Mouse (Mus musculus): Measurements from ENCODE around the gene 4930505A04Rik.
"Not testable (repeated sequence)": the region's sequence is repeated elsewhere in the genome, so short reads cannot be mapped to it uniquely, and the experiment has no call there.

Gene 4930505A04Rik

DNA sequence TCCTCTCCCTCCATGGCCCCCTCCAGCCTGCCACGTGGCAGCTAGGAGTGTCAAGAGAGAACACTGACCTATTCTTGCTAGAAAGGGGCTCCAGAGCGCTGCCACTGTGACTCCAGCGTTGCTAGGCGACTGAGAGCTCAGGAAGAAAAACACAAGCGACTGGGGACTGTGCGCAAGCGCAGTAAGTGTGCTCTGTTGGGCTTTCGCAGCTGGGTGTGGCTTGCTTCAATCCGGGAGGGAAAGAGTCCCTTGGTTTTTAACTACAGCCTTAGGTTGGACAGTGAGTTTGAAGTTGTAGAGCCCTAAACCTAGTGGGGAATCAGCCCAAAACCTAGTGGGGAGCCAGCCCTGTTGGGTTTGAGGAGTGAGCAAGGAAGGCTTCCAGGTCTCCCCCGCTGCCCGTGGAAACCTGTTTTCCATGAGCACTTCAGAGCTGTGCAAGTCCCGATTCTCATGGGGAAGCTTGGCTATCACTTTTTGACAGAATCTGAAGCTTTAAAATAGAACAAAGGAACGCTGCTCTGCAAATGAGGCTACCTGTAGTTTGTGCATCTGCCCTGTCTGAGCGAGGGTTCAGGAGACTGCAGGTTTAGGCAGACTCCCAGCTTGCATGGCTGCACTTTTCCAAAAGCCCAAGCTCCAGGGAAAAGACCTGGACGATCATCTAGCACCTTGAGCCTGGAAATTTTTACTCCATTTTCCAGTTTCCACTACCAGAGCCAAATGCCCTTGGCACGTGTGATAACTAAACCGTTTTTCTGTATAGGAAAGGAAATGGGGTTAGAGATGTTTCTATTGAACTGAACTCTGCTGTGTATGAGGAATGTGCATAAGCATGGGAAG lies at the start of gene 4930505A04Rik:
4930505A04Rik (minus strand) TSS at position 77 of the 843 bp plus-strand sequence.
- DNase-seq (ENCODE audit: extremely low spot score): peak; percentile 84

DNA sequence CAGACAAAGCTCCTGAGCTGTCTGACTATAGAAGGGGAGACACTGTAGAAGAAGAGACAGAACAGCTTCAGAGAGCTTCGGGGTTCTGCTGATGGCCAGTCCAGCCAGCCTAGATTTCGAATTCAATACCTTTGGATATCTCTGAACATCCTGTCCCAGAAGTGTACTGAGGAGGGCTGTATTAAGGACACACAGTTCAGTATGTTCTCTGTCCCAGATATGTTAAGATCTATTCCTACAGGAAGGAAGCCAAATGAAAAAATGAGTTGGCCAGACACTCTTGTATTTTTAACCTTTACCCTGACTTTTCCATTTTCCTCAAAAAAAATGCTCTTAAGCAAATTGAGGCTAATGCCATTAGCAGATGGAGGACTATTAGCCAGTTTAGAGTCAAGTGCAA lies 45.5 kb upstream of the 4930505A04Rik start:
- DNase-seq (ENCODE audit: extremely low spot score): no peak

DNA sequence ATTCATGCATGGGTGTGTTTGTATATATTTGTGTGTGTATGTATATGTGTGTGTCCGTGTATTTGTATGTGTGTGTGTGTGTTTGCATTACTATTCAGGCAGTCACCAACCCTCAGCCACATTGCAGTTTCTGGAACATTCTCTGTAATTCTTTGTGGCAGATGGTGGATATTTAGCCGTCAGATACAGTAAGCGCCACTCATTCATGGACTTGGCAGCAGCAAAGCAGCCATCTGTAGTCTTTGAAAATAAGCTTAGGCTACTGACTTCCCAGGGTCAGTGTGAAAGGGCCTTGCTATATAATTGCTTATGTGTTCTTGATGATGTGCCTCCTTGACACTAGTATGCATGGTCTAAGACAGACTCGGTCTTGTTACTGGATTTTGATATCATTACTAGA lies 36.6 kb upstream of the 4930505A04Rik start:
- DNase-seq (ENCODE audit: extremely low spot score): no peak

DNA sequence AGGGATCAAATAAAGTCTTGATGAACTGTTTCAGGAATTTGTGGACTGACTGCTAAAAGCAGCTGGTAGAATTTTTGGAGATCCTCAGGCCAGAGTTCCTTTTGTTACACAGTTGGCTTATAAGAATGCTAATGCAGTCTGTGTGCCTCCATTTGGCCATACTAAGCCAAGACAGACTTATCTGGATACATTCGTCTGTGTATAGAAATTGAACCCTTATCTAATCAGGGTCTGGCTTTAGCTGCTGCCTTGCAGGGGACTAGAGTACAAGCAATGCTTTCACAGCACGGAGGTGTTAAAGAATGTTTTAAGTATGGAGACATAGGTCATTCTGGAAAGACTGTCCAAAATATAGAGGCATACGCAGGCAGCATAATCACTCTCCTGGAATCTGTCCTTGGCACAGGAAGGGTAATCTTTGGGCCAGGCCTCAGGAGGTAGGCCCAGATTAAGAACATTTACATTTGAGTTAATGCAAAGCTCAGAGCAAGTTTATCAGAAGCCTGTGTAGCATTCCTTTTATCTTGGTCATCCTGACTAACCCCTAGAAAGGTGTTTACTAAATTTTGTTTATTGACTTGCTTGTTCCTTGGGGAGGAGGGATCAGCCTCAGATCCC lies 27.2 kb upstream of the 4930505A04Rik start:
- DNase-seq (ENCODE audit: extremely low spot score): no peak

DNA sequence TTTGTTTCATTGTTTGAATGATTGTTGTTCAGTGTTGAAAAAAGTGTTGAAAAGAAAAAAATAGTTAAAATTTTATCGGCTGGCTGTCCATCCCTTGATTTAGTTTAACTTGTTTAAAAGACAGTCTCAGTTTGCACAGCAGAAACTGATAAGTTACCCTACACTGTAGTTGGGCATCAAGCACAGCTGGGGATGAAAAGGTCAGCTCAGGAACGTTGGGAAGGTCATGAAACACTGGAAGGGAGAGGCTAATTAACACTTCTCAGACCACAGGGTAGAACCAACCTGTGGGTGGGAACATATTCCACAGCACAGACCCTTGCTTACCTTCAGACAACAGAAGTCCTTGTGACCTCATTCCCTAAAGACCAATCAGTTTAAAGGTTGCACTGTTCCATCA lies 25.5 kb upstream of the 4930505A04Rik start:
- no peak for DNase-seq (ENCODE audit: extremely low spot score)

DNA sequence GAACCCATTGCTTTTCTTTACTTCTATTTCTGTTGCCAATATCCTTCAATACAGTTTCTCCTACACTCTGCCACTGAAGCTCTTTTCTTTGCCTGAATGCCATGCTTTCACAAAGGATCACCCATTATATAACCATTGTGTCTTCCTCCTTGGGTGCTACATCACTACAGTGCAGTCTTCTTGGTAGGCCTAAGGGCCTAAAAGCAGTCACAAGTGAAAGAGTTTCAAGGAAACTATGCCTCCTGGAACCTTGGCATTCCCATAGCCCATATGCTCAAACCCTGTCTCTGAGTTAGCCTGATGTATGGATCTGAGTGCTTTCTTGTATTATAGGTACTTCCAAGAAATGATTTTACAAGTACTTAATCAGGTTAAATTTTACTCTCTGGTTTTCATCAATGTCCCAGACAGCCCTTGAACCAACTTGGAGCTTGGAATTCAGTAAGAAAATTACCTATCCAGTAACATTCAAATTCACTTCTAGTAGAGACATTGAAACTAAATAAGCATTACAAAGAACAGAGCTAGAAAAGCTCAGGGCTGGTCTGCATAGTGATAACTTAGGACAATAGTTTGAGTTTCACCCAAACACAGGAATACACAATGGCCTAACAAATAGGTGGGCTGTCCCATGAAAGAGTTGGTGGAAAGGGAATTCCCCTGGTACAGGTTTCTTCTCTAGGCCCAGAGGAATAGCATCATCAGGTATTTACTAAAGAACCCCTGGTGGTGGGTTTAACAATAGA lies 20.1 kb upstream of the 4930505A04Rik start:
- DNase-seq (ENCODE audit: extremely low spot score): no peak

DNA sequence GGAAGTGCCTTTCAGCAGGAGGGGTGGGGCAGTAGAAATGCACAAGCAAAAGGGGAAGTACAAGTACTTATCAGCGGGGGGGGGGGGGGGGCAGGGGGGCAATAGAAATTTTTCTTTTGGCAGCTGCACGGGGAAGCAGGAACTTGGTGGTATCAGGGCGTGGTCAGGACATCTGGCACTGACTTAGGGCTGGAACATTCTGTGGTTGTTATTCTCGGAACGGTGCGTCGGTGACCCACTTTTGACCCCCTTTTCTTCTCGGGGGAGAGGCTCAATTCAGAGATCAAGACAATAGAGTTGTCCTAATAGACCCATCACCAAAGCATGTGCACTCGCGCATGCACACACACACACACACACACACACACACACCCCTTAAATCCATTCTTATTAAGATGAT lies 16.6 kb upstream of the 4930505A04Rik start:
- DNase-seq (ENCODE audit: extremely low spot score): no peak

DNA sequence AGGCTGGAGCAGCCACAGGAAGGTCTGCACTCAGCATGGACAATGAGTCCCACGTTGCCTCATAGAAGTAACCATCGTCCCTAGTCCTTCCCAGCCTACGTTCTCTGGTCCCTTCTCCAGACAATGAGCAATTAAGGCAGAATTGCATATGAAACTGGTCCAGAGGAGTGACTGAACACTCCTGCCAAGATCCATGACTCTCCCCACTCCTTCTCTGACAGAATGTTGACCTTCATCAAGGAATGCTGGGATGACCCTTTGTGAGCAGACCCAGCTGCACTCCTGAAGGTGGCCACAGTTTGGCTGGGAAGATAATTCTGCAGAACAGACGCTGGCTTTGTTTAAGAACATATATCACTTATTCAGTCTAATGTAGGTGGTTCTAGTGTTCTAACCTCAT lies 11.7 kb upstream of the 4930505A04Rik start:
- no peak for DNase-seq (ENCODE audit: extremely low spot score)

DNA sequence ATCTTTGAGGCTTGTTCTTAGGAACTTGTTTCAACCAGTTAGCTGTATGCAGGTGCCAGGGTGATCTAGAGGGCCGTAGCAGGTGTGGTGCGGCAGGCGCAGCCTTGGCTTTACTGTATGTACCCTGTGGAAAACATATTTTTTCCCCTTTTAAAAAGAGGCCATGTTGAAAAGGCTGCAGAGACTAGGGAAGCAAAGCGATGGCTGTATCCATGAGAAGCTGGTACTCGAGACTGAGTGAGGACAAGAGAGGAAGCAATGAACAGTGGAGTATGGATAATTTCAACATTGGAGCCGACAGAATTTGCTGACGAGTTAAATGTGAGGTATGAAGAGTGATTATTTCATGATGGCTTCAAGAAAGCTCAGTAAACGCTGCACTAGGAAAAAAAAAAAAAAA lies 440 bp downstream of the 4930505A04Rik start:
- no peak for DNase-seq (ENCODE audit: extremely low spot score)

DNA sequence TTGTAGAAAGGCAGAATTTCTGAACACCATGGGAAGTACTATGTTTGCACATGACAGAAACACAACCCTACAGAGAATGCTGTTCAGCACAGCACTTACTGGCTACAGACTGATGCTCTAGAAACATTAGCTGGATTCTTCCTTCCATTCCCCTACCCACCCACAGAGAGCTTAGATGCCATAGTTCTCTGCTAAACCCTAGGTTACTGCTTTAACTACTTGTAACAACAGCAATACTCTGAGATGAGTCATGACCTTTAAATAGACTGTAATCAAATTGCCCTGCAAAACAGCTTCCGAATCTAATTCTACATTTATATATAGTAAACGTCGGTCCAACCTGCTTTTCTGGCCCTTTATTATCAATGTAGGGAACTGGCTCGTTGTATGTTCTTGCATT lies 17.3 kb downstream of the 4930505A04Rik start:
- no peak for DNase-seq (ENCODE audit: extremely low spot score)

DNA sequence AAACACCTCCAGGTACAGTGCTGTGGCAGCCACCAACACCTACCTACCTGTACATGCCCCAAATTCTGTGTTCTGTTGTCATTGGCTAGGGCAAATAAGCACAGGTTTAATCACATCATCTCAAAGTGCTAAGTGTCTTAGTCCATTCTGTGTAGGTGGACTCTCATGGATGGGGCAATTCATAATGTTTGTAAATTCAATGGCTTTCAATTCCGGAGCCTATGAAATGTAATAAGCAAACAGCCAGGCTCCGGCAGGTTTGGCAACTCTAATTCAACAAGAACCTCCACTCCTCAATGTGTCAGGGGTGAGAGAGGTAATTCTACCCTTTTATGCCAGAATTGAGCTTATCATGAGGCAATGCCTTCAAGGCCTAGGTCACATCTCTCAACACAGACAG lies 23.5 kb downstream of the 4930505A04Rik start:
- no peak for DNase-seq (ENCODE audit: extremely low spot score)

DNA sequence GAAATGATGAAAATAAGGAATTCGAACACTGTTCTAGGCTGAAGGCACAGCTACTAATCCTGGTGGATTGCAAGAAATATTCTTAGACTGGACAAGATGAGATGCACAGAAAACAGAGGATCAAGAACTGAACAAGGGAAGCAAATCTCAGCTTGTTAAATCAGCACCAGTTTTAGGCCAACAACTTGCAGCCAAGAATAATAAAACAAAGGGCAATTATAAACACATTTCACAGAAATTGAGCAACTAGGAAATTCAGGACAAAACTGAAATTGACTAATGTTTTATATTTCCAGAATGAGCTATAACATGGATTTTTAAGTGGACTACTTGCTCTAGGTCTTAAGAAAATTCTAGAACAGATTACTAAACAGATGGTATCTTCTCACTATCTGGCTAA lies 24.1 kb downstream of the 4930505A04Rik start:
- DNase-seq (ENCODE audit: extremely low spot score): no peak

DNA sequence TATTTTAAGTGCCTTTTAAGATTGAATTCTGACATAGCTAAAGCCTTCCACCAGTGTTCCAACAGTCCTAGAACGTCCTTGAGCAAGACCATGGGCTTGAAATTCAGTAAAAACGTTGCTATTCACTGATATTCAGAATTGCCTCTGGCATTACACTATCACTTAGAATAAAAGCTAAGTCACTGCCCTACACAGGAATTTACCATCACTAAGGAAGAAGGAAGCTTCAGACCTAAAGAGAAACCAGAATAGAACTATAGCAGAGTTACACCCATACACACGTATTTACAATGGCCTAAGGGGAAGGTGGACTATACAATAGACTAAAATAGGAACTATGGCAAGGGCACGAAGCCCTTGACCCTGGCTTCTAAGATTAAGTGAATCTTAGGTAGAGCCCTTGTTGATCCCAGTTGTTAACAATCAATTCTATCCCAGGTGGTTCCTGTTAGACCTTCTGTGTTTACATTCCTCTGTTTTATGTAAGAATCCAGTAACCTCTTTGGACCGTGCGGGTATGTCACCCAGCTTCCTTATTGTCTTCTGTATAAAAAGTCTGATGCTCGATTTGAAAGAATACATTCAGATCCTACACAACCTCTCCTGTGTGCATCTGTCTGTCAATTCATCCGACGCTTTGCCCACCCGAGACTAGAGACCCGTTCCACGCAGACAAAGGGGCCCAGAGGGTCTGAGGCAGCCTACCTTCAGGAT lies 27.3 kb downstream of the 4930505A04Rik start:
- DNase-seq (ENCODE audit: extremely low spot score): not testable (repeated sequence)

DNA sequence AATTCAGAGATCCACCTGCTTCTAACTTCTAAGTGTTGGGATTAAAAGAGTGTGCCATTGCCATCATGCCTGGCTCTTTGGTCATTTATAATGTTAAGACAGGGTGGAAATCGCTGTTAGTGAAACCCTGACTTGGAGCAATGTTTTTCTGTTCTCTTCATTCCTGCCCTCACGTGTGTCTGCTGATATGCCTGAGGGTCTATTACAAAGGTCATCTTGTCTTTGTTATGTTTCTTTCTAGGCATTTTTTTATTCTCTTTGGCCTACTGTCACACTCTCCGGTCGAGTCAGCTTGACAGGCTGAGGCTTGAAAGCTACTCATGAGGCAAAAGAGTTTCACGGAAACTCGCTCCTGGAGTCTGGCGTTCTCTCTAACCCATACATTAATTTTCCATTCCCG lies 27.9 kb downstream of the 4930505A04Rik start:
- DNase-seq (ENCODE audit: extremely low spot score): no peak

DNA sequence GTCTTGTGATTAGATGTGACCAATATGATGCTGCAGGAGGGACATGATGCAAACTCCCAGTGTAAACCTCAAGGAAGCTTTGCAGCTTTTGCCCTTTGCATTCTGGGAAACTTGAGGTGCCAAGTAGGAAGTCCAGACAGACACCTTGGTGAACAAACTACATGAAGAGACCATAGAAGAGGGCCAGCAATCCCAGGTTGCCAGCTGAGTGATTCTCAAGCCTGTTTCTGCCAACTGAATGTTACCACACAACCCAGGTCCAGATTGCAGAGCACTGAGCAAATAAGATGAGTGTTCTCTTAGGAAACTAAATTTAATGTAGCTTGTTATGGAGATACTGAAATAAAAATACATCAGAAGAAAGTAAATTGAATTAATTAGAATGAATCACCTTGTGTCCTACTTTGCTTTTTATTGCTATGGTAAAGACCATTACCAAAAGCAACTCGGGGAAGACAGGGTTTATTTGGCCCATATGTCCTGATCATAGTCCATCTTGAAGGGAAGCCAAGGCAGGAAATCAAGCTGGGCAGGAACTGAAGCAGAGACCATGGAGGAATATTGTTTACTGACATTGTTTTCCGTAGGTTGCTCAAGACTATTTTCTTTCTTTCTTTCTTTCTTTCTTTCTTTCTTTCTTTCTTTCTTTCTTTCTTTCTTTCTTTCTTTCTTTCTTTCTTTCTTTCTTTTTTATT lies 38.2 kb downstream of the 4930505A04Rik start:
- DNase-seq (ENCODE audit: extremely low spot score): no peak

DNA sequence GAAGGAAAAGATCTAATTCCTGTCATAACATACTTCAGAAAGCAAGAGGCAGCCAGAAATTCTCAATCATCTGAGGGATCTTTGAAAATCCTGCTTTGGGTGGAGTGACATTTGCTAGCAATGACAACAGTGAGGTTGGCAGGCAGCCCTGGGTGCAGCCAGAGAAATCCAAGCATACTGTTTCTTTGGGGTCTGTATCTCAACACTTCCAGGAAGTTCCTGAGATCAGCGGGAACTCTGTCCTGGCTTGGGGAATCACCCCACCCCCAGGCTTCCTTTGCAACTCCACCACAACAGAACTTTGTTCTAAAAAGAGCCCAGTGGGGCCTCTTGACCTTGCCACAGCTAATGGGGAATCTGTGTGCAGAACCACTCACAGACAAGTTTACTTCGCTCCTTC lies 66.0 kb downstream of the 4930505A04Rik start:
- DNase-seq (ENCODE audit: extremely low spot score): peak; percentile 10

DNA sequence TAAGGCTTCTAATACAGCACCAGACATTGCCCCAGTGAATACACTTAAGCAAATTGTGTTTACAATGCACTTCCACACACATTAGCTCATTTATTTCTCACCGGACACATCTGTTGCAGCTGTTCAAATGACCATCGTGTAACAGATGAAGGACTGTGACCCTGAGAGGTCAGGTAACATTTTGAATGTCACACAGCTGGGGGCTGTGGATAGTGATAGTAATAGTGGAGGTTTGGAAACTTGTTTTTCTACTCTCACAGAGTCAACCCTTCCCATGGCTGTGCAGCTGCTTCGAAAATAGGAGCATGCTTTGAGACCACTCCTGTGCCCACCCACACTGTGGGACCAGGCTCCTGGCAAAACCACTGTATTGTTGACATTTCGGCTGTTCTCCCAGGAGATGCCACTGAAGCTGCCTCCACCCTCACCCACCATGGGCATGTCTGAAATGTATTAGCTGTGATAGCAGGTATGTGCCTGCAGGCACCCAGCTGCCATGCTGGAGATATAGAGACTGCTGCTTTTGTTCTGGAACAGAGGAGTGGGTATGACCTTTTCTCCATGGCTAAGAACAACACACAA lies 66.9 kb downstream of the 4930505A04Rik start:
- peak; percentile 11 for DNase-seq (ENCODE audit: extremely low spot score)

DNA sequence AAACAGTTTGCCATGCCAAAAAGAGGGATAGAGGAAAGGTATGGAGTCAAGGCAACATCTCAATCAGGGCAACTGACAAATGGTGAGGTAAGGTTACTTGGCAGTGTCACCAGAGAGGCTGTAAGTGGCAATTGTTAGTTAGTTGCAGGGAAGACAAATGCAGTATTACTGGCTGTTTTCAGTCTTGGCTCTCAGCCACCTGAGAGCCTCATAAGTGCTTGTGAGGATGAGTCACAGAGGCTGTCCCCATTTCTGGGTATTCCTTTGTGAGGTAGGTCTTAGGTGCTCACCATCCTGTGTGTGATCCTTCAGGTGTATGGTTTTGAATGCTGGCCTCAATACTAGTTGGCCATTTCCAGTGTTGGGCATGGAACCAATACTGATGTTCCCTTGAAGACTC lies 77.3 kb downstream of the 4930505A04Rik start:
- no peak for DNase-seq (ENCODE audit: extremely low spot score)

DNA sequence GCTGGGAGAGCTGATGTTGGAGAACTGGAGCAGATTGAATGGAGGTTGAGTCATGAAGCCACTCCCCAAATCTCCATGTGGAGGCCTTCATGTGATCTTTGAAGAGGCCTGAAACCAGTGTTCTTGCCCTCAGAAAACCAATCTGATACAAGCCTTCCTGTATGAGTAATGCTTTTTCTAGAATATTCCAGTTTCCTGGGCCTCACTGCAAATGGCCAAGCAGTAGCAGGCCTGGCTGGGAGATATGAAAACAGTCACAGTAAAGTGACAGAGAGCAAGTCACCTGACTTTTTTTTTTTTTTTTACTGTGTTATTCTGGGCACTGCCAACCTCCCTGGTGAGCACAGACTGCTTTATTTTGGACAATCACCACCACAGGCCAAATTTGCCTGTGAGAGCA lies 88.6 kb downstream of the 4930505A04Rik start:
- no peak for DNase-seq (ENCODE audit: extremely low spot score)

Data from embryo, embryonic 9.5 days (tissue).